Mouse (Mus musculus): Measurements from ENCODE around the gene Tubgcp6. TPM values are rescaled to one million over a fixed set of nuclear protein-coding genes. Genes with fewer than 3 reads are reported as not detected.

Tubgcp6 gene
- total RNA-seq, 2 experiments from 2014 or later = 29.0 to 29.9 TPM

DNA sequence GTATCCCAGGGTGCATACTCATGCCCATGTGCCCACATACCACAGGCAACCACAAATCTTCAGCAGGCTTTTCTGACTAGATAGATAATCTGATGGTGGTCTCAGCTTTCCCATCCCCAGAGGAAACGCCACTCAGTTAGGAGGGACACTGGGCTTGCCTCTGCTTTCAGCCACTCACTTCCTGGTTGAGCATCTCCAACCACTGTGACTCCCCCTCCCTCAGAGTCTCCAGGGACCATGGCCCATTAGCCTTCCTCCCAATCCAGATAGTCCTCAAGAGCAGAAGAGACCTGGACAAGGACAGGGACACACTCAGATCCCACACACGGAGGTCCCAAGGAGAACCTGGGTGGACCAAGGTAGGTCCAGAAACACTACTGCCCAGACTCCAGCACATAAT lies 20.2 kb upstream of the Tubgcp6 start:
- DNase-seq (ENCODE audit: extremely low spot score in 1 of 2, low spot score in 1 of 2) = no peak

DNA sequence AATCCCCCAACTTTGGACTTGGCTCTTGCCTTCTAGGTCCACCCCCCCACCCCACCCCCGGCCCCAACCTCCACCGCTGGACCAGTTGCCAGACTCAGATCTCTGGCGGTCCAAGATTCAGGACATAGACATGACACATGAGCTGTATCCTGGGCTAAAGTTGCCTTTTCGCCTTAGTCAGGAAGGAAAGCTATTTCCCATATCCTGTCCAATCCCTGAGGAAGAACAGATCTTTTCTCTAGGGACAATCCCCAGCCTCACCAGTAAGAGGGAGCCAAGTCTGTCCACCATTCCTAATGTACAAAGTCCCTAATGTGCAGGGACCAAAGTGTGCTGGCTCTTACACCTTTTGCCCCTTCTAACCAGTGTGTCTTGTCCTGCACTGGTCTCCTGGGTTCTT lies 19.0 kb upstream of the Tubgcp6 start:
- DNase-seq (ENCODE audit: extremely low spot score in 1 of 2, low spot score in 1 of 2) = no peak

DNA sequence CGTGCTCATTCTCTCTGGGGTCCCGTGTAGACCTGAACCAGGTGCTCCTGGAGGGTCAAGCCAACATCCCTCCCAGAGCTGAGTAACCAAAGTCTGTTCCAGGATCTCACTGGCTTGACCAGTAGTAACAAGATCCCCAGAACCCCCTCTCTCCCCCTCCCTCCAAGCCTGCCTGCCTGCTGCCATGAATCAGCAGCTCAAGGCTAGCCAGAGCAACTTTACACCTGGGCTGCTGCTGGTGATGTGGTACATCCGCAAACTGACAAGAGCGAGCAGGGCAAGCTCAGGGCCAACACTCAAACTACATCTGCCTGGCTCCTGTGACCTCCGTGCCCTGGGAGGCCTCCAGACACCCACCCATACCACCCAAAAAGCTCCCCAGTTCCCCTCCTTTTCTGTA lies 18.5 kb upstream of the Tubgcp6 start:
- DNase-seq (ENCODE audit: extremely low spot score in 1 of 2, low spot score in 1 of 2) = no peak

DNA sequence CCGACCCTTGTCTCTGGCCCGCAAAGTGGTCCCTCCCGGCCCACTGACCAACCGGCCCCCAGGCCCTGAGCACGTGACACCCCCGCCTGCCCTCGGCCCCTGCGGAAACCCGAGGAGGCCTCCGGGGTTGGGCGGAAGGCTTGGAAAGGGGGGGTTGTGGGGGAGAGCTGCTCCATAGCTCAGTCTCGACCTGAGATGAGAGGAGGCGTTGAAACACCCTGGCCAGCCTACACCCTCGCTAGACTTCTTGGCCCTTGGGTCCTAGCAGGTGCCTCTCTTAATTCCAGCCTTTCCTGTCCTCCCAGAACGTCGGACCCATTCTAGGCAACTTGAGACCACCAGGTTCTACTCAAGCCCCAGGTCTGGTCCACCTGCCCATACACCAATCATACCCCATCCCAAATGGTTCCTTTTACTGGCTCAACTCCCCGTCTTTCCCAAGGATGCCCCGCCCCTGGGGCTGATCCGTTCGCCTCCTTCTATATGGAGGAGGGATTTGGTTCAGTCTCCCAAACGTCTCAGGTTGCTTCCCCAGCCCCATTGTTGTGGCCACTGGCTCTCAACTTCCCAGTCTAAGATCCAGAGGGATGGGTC lies 17.8 kb upstream of the Tubgcp6 start, which contains the start of gene Mapk12:
TSS of gene Mapk12 (minus strand) at position 45 of the 594 bp plus-strand sequence.
- DNase-seq (ENCODE audit: extremely low spot score in 1 of 2, low spot score in 1 of 2) = no peak

DNA sequence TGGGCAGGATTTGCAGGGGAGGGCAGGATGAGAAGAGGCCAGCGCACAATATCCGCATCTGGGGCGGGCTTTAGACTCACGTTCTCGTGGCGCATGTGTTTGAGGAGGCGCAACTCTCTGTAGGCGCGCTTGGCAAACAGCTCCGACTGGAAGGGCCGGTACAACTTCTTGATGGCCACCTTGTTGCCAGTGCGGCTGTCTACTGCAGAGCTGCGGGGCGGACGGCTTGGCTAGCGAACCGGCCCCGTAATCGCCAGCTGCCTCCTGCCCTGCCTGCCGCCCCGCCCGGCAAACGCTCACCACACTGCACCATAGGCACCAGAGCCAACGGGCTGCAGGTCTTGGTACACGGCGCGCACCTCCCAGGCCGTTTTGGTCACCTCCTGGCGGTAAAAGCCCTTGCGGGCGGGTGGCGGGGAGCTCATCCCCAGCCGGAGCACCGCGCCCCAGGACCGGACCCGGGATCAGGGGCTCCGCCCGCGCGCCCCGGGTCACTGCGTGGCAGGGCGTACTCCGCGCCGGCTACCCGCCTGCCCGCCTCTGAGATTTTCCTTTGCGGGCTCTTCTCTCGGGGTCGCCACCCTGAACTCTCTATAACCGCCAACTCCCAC lies 17.2 kb upstream of the Tubgcp6 start:
- peak in 1 of 2 experiments; percentile 27 for DNase-seq (ENCODE audit: extremely low spot score in 1 of 2, low spot score in 1 of 2)

DNA sequence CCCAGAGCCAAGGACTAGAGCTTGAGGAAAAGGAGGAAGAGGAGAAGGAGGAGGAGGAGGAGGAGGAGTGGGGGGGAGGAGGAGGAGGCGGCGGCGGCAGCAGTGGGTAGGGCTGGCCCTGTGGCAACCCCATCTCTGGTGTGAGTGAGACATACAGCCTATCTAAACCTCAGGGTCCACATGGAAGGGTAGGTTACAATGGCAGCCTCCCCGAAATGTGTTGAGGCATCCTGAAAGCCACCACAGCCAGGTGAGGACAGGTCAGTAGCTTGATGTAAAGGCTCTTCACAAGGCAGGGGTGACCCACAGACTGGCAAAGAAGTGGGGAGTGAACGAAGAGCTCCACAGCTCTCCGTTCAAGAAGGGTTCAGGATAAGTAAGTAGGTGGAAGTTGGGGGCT lies 15.6 kb upstream of the Tubgcp6 start:
- DNase-seq (ENCODE audit: extremely low spot score in 1 of 2, low spot score in 1 of 2) = no peak

DNA sequence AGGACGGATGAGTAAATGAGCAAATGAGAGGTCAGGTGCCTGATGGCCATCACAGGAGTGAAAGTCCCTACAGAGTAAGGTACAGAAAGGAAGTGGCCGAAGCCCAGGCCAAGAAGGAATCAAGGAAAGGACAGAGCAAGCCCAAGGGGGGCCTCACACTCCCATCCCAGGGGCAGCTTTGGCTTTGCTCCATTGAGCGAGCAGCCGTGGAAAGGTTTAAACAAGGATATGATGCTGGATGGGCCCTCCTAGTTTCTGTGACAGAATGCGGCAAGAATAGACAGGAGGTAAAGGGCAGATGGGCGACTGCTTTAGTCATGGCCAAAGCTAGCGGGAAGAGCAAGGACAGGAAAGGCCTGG lies 15.1 kb upstream of the Tubgcp6 start:
- no peak for DNase-seq (ENCODE audit: extremely low spot score in 1 of 2, low spot score in 1 of 2)

DNA sequence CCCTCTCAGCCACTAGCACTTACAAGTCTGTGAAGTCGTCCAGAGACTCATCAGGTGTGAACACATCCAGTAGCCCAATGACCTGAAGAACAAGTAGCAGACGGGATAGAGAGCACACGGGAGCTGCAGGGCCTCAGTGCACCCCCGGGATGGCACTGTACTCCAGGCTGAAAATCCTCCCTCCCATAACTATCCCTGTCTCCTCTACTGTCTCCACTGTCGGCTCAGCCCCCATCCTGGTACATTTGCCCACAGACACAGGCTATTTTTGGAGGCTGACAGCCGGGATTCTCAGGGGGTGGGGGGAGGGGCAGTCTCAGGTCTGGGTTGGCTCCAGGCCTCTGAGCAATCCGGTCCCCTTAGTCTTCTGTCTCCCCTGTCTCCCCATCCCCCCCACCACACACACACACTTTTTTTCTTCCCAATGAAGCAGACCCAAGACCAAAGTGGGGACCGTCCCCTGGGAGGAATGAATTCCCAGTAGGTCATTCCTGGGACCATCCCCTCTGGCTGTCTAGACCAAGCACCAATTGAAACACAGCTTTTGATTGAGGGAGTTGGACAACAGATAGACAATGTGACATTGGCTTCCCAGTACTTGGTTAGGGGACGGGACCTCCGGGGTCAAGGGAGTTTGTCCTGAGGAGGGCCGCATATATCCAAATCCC lies 14.6 kb upstream of the Tubgcp6 start:
- DNase-seq (ENCODE audit: extremely low spot score in 1 of 2, low spot score in 1 of 2) = no peak

DNA sequence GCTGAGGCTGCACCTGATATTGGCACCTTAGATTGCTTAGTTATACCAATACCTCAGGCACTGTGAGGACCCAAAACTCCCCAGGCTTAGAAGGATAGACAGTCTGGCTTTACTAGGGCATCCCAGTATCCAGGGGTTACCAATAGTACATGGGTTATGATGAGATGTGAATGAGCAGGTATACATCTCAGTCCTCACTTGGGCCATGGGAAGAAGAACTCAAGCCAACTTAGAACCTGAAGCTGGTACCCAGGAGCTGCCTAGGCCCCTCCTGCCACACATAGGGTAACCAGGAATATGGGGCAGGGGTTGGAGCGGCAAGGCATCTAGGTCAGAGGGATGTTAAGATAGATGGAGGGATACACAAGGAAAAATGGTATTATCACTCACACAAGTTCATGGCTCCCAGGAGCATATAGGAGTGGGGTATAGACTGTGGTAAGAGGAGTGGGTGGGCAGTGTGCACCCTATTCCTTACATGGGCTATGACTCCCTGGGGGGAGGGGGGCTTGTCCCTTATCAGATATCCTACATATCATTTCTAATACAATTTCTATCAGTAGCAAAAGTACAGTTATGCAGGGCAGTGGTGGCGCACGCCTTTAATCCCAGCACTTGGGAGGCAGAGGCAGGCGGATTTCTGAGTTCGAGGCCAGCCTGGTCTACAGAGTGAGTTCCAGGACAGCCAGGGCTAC lies 13.7 kb upstream of the Tubgcp6 start:
- DNase-seq (ENCODE audit: extremely low spot score in 1 of 2, low spot score in 1 of 2) = no peak

DNA sequence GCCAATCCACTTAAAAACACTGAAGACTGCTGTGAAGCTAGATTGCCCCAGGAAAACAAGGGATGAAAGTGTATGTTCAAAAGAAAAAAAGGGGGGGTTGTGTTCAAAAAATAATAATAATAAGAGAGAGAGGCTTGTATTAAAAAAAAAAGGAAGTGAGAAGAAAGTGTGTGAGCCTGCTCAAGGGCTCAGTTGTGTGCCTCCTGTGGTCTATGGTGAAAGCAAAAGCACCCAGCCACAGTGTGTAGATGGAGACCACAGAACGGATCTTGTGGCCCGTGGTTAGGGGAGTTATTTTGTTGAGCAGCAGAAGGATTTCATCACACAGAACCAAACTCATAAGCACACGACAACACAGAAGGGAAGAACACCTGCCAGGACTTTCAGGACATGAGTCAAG lies 8.4 kb upstream of the Tubgcp6 start:
- DNase-seq (ENCODE audit: extremely low spot score in 1 of 2, low spot score in 1 of 2) = no peak

DNA sequence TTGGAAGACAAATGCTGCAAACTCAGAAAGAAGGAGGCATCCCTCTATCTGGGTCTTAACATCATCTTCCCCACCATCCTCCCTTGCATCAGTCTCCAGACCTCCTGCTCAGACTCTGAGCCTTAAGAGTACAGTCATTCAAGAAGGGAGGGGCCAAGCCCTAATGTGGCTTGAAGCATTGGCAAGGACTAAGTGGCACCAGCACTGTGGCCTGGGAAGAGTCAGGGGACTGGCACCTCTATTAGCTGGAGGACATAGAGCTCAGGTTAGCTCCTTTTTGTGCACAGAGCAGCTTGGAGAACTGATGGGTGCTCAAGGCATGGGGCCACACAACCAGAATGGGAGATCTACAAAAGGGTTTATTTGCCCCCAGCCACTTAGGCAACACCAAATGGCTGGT lies 7.3 kb upstream of the Tubgcp6 start:
- DNase-seq (ENCODE audit: extremely low spot score in 1 of 2, low spot score in 1 of 2) = no peak

DNA sequence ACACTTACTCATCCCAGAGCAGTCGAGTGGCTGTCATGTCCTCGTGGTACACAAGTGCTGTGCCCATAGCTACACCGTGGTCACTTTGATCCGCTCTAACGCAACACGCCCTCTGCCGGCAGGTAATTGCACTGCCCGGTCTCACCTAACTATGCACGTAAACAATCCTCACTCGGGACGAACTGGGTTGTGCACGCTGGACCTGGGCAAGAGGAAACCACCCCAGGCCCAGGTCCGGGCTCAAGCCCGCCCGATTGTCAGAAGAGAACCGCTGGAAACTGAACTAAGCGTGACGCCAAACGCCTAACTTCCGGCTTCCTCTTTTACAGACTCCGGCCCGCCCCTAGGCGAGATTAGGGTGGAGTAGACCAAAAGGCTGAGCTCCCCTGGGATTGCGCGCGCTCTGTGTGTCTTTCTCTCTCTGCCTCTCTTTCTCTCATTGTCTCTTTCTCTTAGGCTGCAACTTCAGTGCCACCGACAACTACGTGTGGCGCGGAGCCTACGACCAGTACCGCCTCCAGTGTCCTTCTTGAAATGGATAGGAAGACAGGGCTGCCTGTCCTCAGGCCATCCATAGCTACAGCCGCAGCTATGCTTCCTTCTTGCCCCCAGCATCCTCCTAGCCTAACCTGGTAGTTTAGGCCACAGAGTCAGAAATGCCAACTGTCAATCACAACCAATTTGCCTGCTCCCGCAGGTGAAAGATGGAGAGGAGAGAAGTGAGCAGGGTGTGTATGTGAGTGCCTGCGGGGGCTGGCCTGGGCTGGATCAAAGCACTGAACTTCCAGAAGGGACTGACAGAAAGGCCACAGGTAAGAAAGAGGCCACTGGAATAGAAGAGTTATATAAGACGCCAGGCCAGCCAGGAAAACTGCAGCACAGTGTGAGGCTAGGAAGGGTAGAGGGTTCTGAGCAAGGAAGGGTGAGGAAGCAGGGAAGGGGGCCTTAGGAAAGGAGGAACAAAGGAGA lies 5.8 kb upstream of the Tubgcp6 start, which contains the start of gene Hdac10:
TSS of gene Hdac10 (minus strand) at position 319 of the 969 bp plus-strand sequence.
- DNase-seq (ENCODE audit: extremely low spot score in 1 of 2, low spot score in 1 of 2) = peak; percentile 78 to 87

DNA sequence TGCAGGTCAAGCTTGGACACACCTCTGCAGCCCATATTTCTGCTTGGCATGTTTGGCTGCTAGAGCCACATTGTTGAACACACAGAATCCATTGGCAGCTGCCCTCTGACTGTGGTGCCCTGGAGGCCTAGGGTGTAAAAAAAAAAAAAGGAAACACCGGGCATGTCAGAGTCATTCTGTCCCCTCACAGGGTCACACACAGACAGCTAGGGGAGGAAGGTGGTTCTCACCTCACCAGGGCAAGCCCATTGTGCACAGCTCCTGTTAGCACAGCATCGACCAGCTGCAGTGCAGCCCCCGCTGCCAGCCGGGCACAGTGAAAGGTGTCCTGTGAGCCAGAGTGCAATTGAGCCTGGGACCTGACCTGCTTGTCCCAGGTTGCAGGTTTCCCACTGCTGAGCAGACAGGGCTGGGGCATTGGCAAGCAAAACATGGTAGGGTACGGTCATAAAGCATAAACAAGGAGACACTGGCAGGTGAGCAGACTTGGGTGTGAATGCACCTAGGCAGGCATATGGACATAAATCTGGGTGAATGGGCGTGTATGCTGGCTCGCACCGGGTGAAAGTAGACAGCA lies 4.5 kb upstream of the Tubgcp6 start:
- no peak for DNase-seq (ENCODE audit: extremely low spot score in 1 of 2, low spot score in 1 of 2)

DNA sequence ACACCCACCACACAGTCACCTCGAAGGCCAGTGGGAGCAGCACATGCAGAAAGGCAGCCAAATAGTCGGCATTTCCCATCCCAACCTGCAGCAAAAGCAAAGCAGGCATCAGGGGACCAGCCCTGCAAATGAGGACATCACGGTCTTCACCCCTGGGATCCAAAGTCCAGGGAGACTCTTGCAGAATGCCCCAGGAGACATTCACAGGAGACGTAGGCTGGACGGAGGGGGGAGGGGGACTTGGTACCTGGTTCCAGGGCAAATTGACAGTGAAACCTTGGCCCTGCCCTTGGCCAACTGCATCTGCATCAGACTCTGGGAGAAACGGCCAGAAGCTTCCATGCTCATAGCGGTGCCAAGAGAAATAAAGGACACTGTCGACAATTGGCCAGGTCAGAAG lies 3.7 kb upstream of the Tubgcp6 start:
- DNase-seq (ENCODE audit: extremely low spot score in 1 of 2, low spot score in 1 of 2) = no peak

DNA sequence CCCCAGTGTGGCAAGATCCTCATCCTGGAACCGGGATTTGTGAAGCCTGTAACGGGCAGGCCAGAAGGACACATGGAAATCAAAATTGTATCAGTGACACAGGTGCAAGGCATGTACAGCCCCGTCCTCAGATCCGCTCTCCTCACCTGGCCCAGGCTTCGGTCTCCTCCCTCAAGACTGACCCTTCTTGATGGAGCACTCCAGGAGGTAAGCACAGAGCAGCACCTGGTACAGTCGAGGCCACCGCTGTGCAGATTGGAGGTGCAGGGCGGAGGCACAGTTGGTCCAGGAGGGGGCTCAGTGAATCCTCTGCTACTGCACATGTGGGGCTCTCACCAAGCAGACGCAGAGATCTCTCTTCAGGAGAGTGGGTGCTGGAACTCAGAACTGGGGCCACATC lies 2.4 kb upstream of the Tubgcp6 start:
- DNase-seq (ENCODE audit: extremely low spot score in 1 of 2, low spot score in 1 of 2) = no peak

DNA sequence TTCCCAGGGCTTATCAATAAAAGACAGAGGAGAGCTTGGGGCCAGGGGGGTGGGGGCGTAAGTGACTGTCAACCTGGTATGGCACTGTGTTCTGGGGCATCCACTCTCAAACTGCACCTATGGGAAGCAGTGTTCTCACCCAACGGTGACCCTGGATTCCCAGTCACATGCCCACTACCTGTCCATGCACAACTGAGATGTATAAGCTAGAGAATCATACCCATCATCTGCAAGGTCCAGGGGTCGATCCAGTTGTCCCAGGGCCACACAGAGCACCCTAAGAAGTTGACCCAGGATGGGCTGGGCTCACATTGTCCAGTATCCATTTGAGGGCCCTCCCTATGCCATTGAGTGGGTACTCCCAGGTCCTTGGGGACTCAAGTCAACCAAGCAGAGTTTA lies 1.4 kb upstream of the Tubgcp6 start:
- no peak for DNase-seq (ENCODE audit: extremely low spot score in 1 of 2, low spot score in 1 of 2)

DNA sequence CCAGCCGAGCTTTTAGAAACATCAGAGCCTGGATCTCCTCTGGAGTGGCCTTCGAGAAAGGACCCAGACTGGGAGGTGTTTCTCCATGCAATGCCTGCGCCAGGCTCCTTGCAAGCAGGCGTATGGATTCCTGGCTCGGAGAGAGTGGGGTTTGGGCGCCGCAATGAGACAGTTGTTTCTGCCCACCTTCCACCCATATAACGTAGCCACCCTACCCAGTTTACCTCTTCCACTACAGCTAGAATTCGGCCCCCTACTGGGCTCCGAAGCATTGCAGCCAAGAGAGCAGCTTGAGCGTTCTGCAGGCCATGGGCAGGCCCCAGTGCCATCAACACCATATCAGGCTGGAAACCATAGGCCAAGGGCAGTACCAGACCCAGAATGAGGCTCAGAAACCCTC lies 683 bp upstream of the Tubgcp6 start:
- DNase-seq (ENCODE audit: extremely low spot score in 1 of 2, low spot score in 1 of 2) = peak in 1 of 2 experiments; percentile 46

DNA sequence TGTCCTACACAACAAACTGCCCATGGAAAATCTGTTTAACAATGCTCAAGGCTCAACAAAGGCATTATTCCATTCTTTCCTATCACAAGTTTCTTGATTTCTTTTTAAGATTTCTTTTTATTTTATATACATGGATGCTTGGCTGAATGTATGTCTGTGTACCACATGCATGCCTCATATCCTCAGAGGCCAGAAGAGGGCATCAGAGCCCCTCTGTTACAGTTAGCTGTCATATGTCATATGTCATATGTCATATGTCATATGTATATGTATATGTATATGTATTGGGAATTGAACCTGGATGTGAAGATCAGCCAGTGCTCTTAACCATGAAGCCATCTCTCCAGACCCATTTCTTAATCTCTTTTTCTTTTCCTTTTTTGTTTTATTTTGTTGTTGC lies 4.9 kb downstream of the Tubgcp6 start:
- DNase-seq (ENCODE audit: extremely low spot score in 1 of 2, low spot score in 1 of 2) = no peak

DNA sequence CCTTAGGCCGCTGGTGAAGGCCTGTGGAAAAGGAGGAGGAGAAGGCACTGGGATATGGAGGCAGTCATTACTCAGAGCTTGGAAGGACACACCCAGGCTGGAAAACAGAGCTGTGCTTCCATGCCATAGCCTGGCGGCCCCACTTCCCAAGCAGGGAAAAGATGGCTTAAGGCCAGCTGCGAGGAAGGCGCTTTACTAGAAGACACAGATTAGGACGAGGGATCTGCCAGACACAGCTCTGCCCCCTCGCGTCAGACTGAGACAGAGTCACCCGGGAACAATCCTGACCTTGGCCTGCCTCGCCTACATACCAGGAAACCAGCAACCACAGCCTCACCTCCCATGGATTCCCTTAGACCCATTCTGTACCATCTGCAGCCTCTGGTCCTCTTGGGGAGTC lies 12.8 kb downstream of the Tubgcp6 start:
- DNase-seq (ENCODE audit: extremely low spot score in 1 of 2, low spot score in 1 of 2) = no peak

DNA sequence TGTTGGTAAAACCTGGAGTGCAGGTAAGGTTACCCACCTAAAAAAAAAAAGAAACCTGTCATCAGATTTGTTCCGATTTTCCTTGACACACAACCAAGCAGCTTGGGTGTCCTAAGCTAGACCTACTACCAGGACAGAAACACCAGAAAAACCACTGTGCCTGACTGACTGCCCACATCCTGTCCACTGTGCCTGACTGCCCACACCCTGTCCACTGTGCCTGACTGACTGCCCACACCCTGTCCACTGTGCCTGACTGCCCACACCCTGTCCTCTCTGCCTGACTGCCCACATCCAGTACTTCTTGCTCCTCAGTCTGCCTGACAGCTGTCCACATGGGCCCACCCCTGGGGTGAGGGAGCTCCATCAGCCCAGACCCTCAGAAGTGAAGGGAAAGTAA lies 15.9 kb downstream of the Tubgcp6 start:
- DNase-seq (ENCODE audit: extremely low spot score in 1 of 2, low spot score in 1 of 2) = no peak
